Mouse (Mus musculus): Measurements from ENCODE around the gene Tecpr1. TPM values are rescaled to one million over a fixed set of nuclear protein-coding genes. Genes with fewer than 3 reads are reported as not detected.
A peak's percentile ranks its signal among the peaks of the same experiment; 100 is the strongest.

Gene Tecpr1
- polyA plus RNA-seq, 1 experiment from 2014 or later, result 23.6 TPM

DNA sequence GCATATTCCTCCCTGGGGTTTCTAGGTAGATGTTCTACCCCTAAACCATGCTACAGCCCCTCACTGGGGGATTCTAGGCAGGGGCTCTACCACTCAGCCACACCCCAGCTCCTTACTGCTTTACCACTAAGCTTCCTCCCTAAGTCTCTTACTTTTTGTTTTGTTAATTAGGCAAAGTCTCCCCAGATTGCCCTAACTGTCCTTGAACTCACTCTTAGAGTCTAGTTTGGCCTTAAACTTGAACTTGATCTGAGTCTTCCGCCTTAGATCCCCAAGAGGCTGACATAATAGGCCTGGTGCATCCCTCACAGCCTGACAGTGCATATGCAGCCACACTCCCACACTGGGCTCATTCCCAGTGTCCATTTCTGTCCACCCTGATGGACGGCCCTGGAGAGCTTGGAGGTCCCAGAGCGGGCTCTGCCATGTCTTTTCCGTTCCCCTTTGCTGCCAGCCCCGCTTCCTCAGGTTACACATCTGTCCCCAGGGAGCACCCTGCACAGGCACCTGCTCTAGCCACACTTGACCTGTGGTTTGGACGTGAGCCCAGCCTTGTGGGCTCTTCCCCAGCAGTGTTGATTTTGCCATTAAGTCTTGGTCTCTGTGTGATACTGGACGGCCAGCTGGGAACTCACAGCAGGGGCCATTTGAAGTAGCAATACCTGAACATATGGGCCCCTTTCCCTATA, 39.6 kb downstream of the Tecpr1 start:
- Histone ChIP-seq H3K9ac (no peak overlapping the region), H3K9me3 (replicated peaks) (no peaks in the 10 kb centered on the region), H3K36me3 (peaks cover 41% of the 10 kb centered on the region), H3K27me3 (no peaks in the 10 kb centered on the region), H3K4me1 (peaks cover 18% of the 10 kb centered on the region), H3K27ac (peak overlapping the region; percentile 52; the same call in 1 of the 2 replicates), H3K4me3 (replicated peaks) (no peak overlapping the region), H3K4me2 (no peak overlapping the region)
- WGBS, result 41% methylated on average over 7 of the region's 7 CpGs
- peak; percentile 30; the same call in 1 of the 2 replicates for ATAC-seq (replicated peaks; ENCODE audit: low FRiP score)

DNA sequence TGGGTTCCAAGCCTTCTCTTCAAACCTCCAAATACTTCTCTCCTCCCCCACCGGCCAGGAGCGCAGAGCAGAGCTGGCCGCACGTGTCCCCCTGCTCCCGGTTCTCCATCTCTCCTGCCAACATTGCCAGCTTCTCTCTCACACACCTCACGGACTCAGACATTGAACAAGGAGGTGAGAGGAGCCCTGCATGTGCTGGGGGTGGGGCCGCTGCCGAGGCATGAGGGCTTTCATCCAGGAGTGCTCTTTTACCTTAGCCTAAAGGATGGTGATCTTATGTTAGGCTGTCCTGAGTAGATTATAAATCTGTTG, 40.2 kb downstream of the Tecpr1 start:
- ATAC-seq (replicated peaks; ENCODE audit: low FRiP score), result no peak
- Histone ChIP-seq H3K4me2 (no peak overlapping the region), H3K4me1 (peaks cover 18% of the 10 kb centered on the region), H3K36me3 (peaks cover 38% of the 10 kb centered on the region), H3K9ac (no peak overlapping the region), H3K4me3 (replicated peaks) (no peak overlapping the region), H3K27ac (no peak overlapping the region), H3K27me3 (no peaks in the 10 kb centered on the region), H3K9me3 (replicated peaks) (no peaks in the 10 kb centered on the region)
- 77% methylated on average over 8 of the region's 8 CpGs for WGBS

DNA sequence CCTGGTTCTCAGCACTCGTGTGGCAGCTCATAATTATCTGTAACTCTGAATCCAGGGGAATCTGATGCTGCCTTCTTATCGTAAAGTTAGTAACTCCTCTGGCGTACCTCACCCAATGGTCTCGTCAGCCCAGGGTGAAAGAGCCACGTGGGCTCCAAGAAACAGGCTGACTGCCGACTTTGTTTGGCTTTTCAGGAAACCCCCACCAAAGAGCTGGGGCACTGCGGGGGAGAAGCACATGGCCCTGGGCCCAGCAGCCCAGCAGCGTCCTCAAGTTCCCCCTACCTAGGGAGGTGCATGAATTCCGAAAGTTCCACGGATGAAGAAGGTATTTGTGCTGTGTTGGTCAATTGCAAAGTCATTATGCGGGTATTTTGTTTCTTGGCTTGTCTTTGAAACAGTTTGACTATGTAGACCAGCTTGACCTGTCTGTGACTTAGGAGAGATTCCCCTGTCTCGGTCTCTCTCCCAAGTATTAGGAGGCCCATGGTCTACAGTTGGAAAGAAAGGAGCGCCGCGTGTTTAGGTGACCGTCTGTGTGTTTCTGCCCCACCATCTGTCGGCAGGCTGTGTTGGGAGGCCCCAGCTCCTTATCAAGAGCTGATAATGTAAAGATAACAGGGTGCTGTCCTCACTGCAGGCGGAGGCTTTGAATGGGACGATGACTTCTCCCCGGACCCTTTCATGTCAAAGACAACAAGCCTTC, 40.7 kb downstream of the Tecpr1 start:
- no peak overlapping the region for H3K9ac ChIP-seq
- H3K4me1 ChIP-seq, result peaks cover 22% of the 10 kb centered on the region
- no peaks in the 10 kb centered on the region for H3K9me3 ChIP-seq (replicated peaks)
- no peak overlapping the region for H3K4me3 ChIP-seq (replicated peaks)
- WGBS, result 74% methylated on average over 20 of the region's 20 CpGs
- H3K27me3 ChIP-seq, result no peaks in the 10 kb centered on the region
- H3K36me3 ChIP-seq, result peaks cover 37% of the 10 kb centered on the region
- no peak for ATAC-seq (replicated peaks; ENCODE audit: low FRiP score)
- no peak overlapping the region for H3K27ac ChIP-seq
- no peak overlapping the region for H3K4me2 ChIP-seq

DNA sequence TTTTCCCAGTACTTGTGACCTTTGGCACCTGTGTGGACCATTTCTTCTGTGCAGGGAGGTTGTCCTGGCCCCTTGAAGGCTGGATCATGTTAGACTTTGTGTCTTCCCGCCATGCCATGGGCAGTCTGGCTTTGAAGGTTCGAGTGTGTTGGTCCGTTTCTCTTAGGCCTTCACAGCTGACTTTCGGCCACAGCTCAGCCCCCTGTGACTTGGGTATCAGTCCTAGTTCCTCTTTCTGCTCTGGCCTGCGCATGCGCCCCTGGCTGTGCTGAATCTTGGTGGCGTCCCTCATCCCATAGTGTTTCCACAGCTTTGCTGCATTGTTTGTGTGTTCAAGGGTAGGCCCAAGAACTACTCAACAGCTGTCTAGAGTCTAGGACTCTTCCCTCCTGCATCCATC, 42.2 kb downstream of the Tecpr1 start:
- Histone ChIP-seq H3K27me3 (no peaks in the 10 kb centered on the region), H3K4me1 (peaks cover 22% of the 10 kb centered on the region), H3K4me3 (replicated peaks) (no peak overlapping the region), H3K4me2 (no peak overlapping the region), H3K27ac (no peak overlapping the region), H3K9me3 (replicated peaks) (no peaks in the 10 kb centered on the region), H3K36me3 (peaks cover 42% of the 10 kb centered on the region), H3K9ac (no peak overlapping the region)
- ATAC-seq (replicated peaks; ENCODE audit: low FRiP score), result no peak
- 95% methylated on average over 7 of the region's 7 CpGs for WGBS

DNA sequence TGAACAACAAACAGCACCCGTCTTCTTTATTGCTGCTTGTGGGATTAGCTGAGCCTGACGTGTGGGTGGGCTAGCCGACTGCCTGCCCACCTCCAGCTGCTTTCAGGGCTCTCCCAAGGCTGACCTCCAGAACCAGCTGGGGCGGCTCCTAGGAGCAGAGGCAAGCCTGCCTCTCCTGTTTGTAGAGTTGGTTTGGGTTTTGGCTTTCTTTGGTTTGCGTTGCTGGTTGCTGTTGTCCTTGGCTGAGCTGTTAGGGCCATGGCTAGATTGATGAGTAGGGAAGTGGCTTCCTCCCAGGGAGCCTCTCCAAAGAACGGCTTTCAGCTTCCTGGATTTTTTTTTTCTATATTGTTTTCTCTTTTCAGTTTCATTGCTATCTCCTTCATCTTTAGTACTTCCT, 45.2 kb downstream of the Tecpr1 start:
- WGBS, result 38% methylated on average over 6 of the region's 6 CpGs
- Histone ChIP-seq H3K27me3 (no peaks in the 10 kb centered on the region), H3K9ac (no peak overlapping the region), H3K36me3 (peaks cover 57% of the 10 kb centered on the region), H3K4me2 (no peak overlapping the region), H3K27ac (no peak overlapping the region), H3K9me3 (replicated peaks) (no peaks in the 10 kb centered on the region), H3K4me3 (replicated peaks) (no peak overlapping the region), H3K4me1 (peaks cover 7% of the 10 kb centered on the region; the same call in 1 of the 2 replicates)
- ATAC-seq (replicated peaks; ENCODE audit: low FRiP score), result no peak

DNA sequence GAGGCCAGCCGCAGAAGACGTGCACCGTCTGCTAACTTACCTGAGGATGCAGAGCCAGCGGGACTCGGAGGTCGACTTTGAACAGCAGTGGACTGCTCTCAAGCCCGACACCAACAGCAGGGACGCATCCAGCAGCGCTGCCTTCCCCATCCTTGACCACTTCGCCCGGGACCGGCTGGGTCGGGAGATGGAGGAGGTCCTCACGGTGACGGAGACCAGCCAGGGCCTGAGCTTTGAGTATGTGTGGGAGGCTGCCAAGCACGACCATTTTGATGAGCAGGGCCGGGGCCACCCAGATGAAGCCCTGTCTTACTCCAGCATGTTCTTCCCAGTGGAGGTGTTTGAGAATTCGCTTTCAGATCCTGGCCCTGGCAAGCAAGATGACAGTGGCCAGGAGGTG, 49.8 kb downstream of the Tecpr1 start:
- Histone ChIP-seq H3K27ac (no peak overlapping the region), H3K9ac (no peak overlapping the region), H3K27me3 (no peaks in the 10 kb centered on the region), H3K36me3 (peaks cover 69% of the 10 kb centered on the region), H3K4me1 (0 out of 2 replicates have a peak, but pooled peaks cover 4% of the 10 kb centered on the region), H3K9me3 (replicated peaks) (no peaks in the 10 kb centered on the region), H3K4me3 (replicated peaks) (no peak overlapping the region), H3K4me2 (no peak overlapping the region)
- ATAC-seq (replicated peaks; ENCODE audit: low FRiP score), result no peak
- 91% methylated on average over 18 of the region's 18 CpGs for WGBS

DNA sequence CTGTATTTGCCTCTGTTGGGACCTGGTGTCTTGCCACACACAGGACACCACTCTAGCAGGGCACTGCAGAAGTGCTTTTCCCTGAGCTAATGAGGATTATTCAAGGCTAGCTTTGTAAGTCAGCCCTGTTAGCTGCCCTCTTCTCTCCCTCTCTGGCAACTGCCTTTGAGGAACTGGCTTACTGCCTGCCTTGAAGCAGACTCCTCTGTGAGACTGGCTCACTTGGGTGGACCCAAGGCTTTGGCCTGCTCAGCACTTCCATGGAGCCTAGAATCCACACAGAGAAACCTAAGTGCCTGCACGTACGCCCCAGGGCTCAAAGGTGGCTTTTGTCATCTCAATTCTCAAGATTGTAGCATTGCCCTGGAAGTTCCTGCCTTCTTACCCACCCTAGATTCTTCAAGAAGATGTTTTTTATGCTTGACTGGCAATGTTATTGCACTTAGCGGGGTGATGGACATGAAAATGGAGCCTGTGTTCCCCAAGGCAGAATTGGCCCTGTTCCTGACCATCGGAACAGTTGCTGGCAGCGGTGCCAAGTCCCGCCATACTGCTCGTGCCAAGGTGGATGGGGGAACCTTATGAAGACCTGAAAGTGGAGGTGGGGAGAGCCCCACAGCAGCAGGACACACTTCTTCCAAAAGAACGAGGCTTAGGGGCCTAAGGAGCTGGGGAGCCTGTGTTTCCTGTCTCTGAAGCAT, 54.0 kb downstream of the Tecpr1 start:
- Histone ChIP-seq H3K27me3 (no peaks in the 10 kb centered on the region), H3K4me1 (no peaks in the 10 kb centered on the region), H3K4me3 (replicated peaks) (no peak overlapping the region), H3K27ac (no peak overlapping the region), H3K4me2 (no peak overlapping the region), H3K9ac (no peak overlapping the region), H3K36me3 (peaks cover 61% of the 10 kb centered on the region), H3K9me3 (replicated peaks) (no peaks in the 10 kb centered on the region)
- ATAC-seq (replicated peaks; ENCODE audit: low FRiP score), result no peak
- WGBS, result 86% methylated on average over 8 of the region's 8 CpGs

DNA sequence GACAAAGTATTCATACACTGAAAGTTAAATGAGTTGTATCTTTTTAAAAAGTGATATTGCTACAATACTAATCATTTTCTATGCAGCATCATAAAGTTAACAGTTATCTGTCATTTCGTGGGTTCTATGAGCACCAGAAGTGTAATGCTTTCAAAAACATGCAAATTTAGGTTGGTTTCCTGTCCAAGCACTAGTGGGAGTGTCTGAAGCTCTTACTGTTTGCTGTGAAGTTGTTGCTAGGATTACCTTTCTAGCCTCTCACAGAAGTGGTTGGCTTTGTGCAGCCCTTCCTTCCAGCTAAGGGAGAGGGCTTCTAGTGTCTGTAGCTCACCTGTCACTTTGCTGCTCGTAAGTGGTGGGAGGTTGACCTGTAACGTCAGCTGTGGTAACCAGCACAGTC, 57.7 kb downstream of the Tecpr1 start:
- 81% methylated on average over 3 of the region's 3 CpGs for WGBS

DNA sequence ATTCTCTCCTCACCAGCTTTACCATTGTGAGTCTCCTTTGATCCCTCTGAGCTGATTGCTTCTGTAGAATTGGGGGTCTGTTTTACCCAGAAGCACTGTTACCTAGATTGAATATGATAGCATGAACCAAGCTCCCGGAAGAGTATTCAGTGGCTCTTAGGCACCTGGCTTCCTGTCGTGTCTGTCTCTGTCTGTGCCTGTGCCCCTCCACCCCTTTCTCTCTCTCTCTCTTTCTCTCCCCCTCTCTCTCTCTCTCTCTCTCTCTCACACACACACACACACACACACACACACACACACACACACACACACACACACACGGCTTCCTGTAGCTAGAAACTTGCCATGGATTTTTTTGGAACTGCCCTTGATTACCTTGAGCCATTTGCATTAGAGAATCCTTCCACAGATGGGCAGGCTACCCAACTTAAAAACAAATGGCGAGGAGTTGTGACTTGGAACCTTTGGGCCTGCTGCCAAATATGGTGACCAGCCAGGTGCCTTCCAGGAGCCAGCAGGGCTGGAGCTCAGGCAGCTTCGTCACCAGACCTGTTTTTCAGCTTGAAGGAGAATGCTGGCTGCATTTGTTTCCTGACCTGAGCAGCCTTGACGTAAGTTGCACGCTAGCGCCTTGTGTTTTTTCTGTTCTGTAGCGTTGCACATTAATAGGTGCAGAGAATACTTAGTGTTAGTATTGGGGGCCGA, 60.5 kb downstream of the Tecpr1 start:
- H3K4me1 ChIP-seq, result 0 out of 2 replicates have a peak, but pooled peaks cover 7% of the 10 kb centered on the region
- H3K27ac ChIP-seq, result peak overlapping the region; percentile 61
- no peak overlapping the region for H3K4me2 ChIP-seq
- no peak overlapping the region for H3K9ac ChIP-seq
- H3K27me3 ChIP-seq, result no peaks in the 10 kb centered on the region
- WGBS, result 72% methylated on average over 10 of the region's 10 CpGs
- ATAC-seq (replicated peaks; ENCODE audit: low FRiP score), result no peak
- no peaks in the 10 kb centered on the region for H3K9me3 ChIP-seq (replicated peaks)
- peaks cover 49% of the 10 kb centered on the region for H3K36me3 ChIP-seq
- no peak overlapping the region for H3K4me3 ChIP-seq (replicated peaks)

More for the DNA sequence above, 57.7 kb downstream of the Tecpr1 start:
- no peak for ATAC-seq (replicated peaks; ENCODE audit: low FRiP score)
- peaks cover 39% of the 10 kb centered on the region for H3K36me3 ChIP-seq
- no peaks in the 10 kb centered on the region for H3K27me3 ChIP-seq
- no peak overlapping the region for H3K4me3 ChIP-seq (replicated peaks)
- no peak overlapping the region for H3K9ac ChIP-seq
- no peak overlapping the region for H3K27ac ChIP-seq
- H3K4me1 ChIP-seq, result no peaks in the 10 kb centered on the region
- H3K4me2 ChIP-seq, result no peak overlapping the region
- no peaks in the 10 kb centered on the region for H3K9me3 ChIP-seq (replicated peaks)

DNA sequence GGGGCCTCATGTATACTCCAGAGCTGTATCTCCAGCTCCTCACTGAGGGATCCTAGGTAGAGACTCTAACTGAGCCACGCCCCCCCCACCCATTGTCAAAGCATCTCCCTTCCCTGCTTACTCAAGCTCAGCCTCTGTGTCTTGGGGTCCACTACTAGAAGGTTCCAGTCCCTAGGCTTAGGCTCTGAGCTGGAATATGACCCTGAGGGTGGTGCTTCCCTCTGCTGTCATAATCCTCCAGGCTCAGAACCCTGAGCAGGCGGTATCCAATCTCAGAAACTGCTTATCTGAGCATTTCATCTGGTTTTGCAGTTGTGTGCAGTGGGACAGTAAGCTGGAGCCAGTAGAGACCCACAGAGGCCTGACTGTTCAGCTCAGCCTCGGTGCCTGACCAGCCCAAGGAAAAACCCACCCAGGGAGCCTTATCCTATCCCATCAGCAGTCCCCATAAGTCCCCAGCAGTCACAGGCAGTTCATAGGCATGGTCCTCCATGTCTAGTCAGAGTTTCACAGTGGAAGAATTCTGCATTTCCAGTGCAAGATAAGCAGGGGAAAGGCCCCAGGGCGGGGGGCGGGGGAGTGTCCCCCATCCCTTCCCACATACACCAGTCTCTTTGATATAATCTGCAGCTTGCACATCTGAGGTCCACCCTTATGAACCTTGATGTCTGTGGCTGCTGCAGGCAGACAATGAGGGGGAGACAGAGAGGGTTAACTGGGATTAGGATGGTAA, 61.2 kb downstream of the Tecpr1 start:
- Histone ChIP-seq H3K4me2 (no peak overlapping the region), H3K9me3 (replicated peaks) (no peaks in the 10 kb centered on the region), H3K4me1 (peaks cover 10% of the 10 kb centered on the region), H3K27ac (peak overlapping the region; percentile 61), H3K27me3 (no peaks in the 10 kb centered on the region), H3K9ac (no peak overlapping the region), H3K36me3 (peaks cover 55% of the 10 kb centered on the region), H3K4me3 (replicated peaks) (no peak overlapping the region)
- WGBS, result 76% methylated on average over 5 of the region's 5 CpGs
- 0 out of 2 replicates have a peak, but pooled peaks have one; percentile 46 for ATAC-seq (replicated peaks; ENCODE audit: low FRiP score)

DNA sequence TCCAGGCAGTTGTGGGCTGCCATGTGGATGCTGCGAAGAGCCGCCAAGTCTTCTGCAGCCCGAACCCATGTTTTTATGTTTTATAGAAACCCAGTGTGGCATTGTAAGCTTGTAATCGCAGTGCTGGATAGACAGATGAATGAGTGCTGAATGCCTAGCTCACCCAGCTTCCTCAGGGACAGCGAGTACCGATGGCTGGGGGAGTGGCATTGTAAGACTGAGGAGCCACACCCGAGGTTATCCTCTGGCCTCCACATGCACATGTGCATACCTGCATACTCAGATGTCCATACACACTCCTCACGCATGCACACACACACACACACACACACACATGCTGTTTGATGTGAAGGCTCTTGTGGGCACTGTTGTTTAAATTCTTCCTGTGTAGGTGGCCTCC, 64.3 kb downstream of the Tecpr1 start:
- no peak overlapping the region for H3K4me2 ChIP-seq
- peaks cover 16% of the 10 kb centered on the region for H3K4me1 ChIP-seq
- 93% methylated on average over 8 of the region's 8 CpGs for WGBS
- no peak overlapping the region for H3K4me3 ChIP-seq (replicated peaks)
- no peaks in the 10 kb centered on the region for H3K9me3 ChIP-seq (replicated peaks)
- no peaks in the 10 kb centered on the region for H3K27me3 ChIP-seq
- no peak for ATAC-seq (replicated peaks; ENCODE audit: low FRiP score)
- no peak overlapping the region for H3K9ac ChIP-seq
- H3K27ac ChIP-seq, result peak overlapping the region; percentile 68
- H3K36me3 ChIP-seq, result peaks cover 42% of the 10 kb centered on the region
